Mouse (Mus musculus) bone marrow, adult 2 months (tissue): ENCODE data around the gene Pax9.

Source experiments
- CTCF ChIP-seq: fragments of 200-500 bp; IDR thresholded peaks from 2 replicates; pipeline ENCODE4 v1.5.1; 2011; ENCODE audit warnings: low read length, control low read depth; ENCODE audit not compliant: control insufficient read depth, insufficient read depth
- POLR2A ChIP-seq: fragments of 200-500 bp; IDR thresholded peaks from 2 replicates; pipeline ENCODE4 v1.6.1; 2011; ENCODE audit warnings: low read depth, mild to moderate bottlenecking, control low read depth, low read length, borderline replicate concordance; ENCODE audit not compliant: control insufficient read depth

DNA sequence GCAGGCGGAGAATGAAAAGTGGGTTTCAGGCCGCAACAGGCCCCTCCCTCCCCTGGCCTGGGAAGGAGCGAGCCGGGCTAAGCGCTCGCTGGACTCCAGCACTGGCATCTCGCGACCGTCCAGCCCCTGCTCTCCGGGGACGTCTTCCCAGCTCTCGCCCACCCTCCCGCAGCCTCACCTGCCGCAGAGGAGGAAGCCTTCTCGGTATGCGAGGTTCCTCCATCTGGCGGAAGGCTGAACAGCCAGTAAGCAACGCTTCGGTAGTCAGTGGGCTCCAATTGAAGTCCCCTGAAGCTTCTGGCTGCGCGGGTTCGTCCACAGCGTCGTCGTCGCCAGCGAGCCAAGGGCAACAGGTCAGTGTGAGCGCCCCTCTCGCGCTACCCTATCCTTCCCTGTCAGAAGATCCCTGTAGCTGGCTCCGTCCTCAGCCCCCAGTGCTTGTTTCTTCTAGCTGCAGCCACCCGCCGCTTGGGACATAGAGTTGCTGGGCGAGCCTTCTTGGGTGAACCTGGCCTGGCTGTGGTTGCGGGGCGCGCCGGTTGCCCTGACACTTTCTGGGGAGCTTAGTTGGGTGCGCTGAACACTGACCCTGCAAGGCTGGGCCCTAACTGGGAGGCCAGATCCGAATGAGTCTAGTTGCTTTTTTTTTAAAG lies at the start of gene Pax9:
- TF ChIP-seq POLR2A, result no peak
- TF ChIP-seq CTCF, result no peak
